Mouse (Mus musculus) limb, embryonic 14.5 days (tissue): ENCODE measurements around the gene Actn4. TPM values are rescaled to one million over a fixed set of nuclear protein-coding genes. Genes with fewer than 3 reads are reported as not detected.

Source experiments
- ATAC-seq: fragments of 200-750 bp; cut with Nextera tagmentation; 2 replicates; pipeline ENCODE4 v1.8.0; 2017; ENCODE audit warnings: low read depth, moderate number of reproducible peaks, moderate TSS enrichment; ENCODE audit not compliant: low FRiP score
- DNase-seq: peaks from one replicate; pipeline ENCODE4 v3.0.0-alpha.2; 2015; ENCODE audit warnings: low spot score
- H3K27ac ChIP-seq: fragments of 300-500 bp; sonication (generic); replicated peaks from 2 replicates; pipeline ENCODE4 v1.5.1; 2014; ENCODE audit warnings: low read depth, mild to moderate bottlenecking, low read length, moderate library complexity, mixed read lengths
- H3K27me3 ChIP-seq: fragments of 300-500 bp; sonication (generic); 2 replicates; pipeline ENCODE4 v1.6.1; 2014; ENCODE audit warnings: low read length, mixed read lengths; ENCODE audit not compliant: control insufficient read depth, insufficient read depth
- H3K36me3 ChIP-seq: fragments of 300-500 bp; sonication (generic); 2 replicates; pipeline ENCODE4 v1.6.1; 2014; ENCODE audit warnings: mild to moderate bottlenecking, low read length, moderate library complexity, mixed read lengths; ENCODE audit not compliant: control insufficient read depth, insufficient read depth
- H3K4me1 ChIP-seq: fragments of 300-500 bp; sonication (generic); 2 replicates; pipeline ENCODE4 v1.6.1; 2014; ENCODE audit warnings: antibody characterized with exemption, low read length, mixed read lengths; ENCODE audit not compliant: control insufficient read depth, insufficient read depth
- H3K4me2 ChIP-seq: fragments of 300-500 bp; sonication (generic); replicated peaks from 2 replicates; pipeline ENCODE4 v1.6.1; 2014; ENCODE audit warnings: low read depth, mild to moderate bottlenecking, low read length, moderate library complexity; ENCODE audit not compliant: severe bottlenecking
- H3K4me3 ChIP-seq: fragments of 300-500 bp; sonication (generic); replicated peaks from 2 replicates; pipeline ENCODE4 v1.5.1; 2014; ENCODE audit warnings: low read length
- H3K9ac ChIP-seq: fragments of 300-500 bp; sonication (generic); 2 replicates; pipeline ENCODE4 v1.6.1; 2014; ENCODE audit warnings: mild to moderate bottlenecking, low read depth, low read length, moderate library complexity; ENCODE audit not compliant: severe bottlenecking
- H3K9me3 ChIP-seq: fragments of 300-500 bp; sonication (generic); 2 replicates; pipeline ENCODE4 v1.6.1; 2016; ENCODE audit warnings: low read length; ENCODE audit not compliant: control insufficient read depth
- POLR2A ChIP-seq: fragments of 200-500 bp; IDR thresholded peaks from 2 replicates; pipeline ENCODE4 v1.8.0; 2012; ENCODE audit warnings: inconsistent platforms, mild to moderate bottlenecking, moderate library complexity, borderline replicate concordance; ENCODE audit not compliant: insufficient read depth, insufficient read length; ENCODE audit errors: extremely low read depth
- WGBS: fragments of 180-500 bp; shearing (Covaris S2); extraction: QIAGEN DNeasy Blood & Tissue Kit; methylation state at CpG from one replicate; pipeline ENCODE4 v1.1.7; 2014; 5-methylcytosine and 5-hydroxymethylcytosine counted together
- polyA plus RNA-seq, 2 experiments: library from polyadenylated mRNA; depleted of rRNA in 1 of 2; stranded (reverse) in 1 of 2; unstranded in 1 of 2; fragments of >200 nt; fragmentation: Nextera tagmentation in 1 of 2; extraction: Ambion mirVana in 1 of 2; gene quantifications; 2 replicates each; pipeline versions ENCODE4 v1.2.1 to v1.2.3; 2012 to 2014

Gene Actn4
- polyA plus RNA-seq, 2 experiments, result 268 to 295 TPM

- no peak for TF ChIP-seq POLR2A
- no peak overlapping the region for H3K4me2 ChIP-seq
- no peaks in the 10 kb centered on the region for H3K9me3 ChIP-seq
- 54% methylated on average over 4 of the region's 5 CpGs for WGBS
- no peaks in the 10 kb centered on the region for H3K27me3 ChIP-seq
- H3K4me3 ChIP-seq, result no peak overlapping the region
- H3K4me1 ChIP-seq, result peaks cover 7% of the 10 kb centered on the region
- ATAC-seq (no peak), DNase-seq (no peak)
- no peak overlapping the region for H3K27ac ChIP-seq
- H3K9ac ChIP-seq, result no peak overlapping the region
- H3K36me3 ChIP-seq, result peaks cover 18% of the 10 kb centered on the region
These were observed 4.0 kb upstream of the Actn4 start for GRCm38 (mm10) chr7:28966181-28966580.

GRCm38 (mm10) chr7:28965346-28965840 is 3.3 kb upstream of the Actn4 start:
- no peak overlapping the region for H3K27ac ChIP-seq
- DNase-seq, result no peak
- H3K4me2 ChIP-seq, result no peak overlapping the region
- H3K4me1 ChIP-seq, result peaks cover 14% of the 10 kb centered on the region
- no peak for ATAC-seq
- no peak overlapping the region for H3K4me3 ChIP-seq
- H3K9me3 ChIP-seq, result no peaks in the 10 kb centered on the region
- peaks cover 11% of the 10 kb centered on the region for H3K36me3 ChIP-seq
- no peaks in the 10 kb centered on the region for H3K27me3 ChIP-seq
- H3K9ac ChIP-seq, result no peak overlapping the region
- TF ChIP-seq POLR2A, result no peak
- whole genome bisulfite sequencing, result 69% methylated on average over 5 of the region's 5 CpGs

GRCm38 (mm10) chr7:28963399-28963923 is 1.3 kb upstream of the Actn4 start:
- Histone ChIP-seq H3K4me2 (no peak overlapping the region), H3K9ac (no peak overlapping the region), H3K27ac (peak overlapping the region; percentile 88; the same call in 1 of the 2 replicates), H3K9me3 (no peaks in the 10 kb centered on the region), H3K4me3 (no peak overlapping the region), H3K36me3 (no peaks in the 10 kb centered on the region), H3K27me3 (no peaks in the 10 kb centered on the region), H3K4me1 (peaks cover 31% of the 10 kb centered on the region)
- no peak for ATAC-seq
- no peak for TF ChIP-seq POLR2A
- WGBS, result 86% methylated on average over 3 of the region's 3 CpGs
- DNase-seq, result no peak

DNA sequence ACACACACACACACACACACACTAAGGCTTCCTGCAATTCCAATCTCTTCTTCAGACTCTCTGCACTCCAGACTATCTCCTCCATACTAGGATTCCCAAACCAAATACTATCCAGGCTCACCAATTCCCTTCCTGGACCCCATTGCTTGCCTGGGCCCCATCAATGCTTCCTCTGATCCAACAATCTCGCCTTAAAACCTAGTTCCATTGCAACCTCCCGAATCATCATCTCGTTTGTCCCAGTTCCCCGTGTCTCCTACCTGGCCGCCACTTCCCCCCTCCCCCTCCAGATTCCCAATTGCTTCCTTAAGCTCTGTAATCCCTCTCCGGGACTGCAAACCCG is 585 bp downstream of the Actn4 start:
- H3K4me1 ChIP-seq, result peaks cover 46% of the 10 kb centered on the region
- 2% methylated on average over 7 of the region's 7 CpGs for WGBS
- peak overlapping the region; percentile 75 for H3K4me2 ChIP-seq
- DNase-seq, result no peak
- peak overlapping the region; percentile 64 for H3K27ac ChIP-seq
- H3K27me3 ChIP-seq, result no peaks in the 10 kb centered on the region
- H3K36me3 ChIP-seq, result no peaks in the 10 kb centered on the region; the same call in 1 of the 2 replicates
- no peak for ATAC-seq
- no peak for TF ChIP-seq POLR2A
- H3K9me3 ChIP-seq, result no peaks in the 10 kb centered on the region
- peak overlapping the region; percentile 90 for H3K9ac ChIP-seq
- H3K4me3 ChIP-seq, result peak overlapping the region; percentile 100

DNA sequence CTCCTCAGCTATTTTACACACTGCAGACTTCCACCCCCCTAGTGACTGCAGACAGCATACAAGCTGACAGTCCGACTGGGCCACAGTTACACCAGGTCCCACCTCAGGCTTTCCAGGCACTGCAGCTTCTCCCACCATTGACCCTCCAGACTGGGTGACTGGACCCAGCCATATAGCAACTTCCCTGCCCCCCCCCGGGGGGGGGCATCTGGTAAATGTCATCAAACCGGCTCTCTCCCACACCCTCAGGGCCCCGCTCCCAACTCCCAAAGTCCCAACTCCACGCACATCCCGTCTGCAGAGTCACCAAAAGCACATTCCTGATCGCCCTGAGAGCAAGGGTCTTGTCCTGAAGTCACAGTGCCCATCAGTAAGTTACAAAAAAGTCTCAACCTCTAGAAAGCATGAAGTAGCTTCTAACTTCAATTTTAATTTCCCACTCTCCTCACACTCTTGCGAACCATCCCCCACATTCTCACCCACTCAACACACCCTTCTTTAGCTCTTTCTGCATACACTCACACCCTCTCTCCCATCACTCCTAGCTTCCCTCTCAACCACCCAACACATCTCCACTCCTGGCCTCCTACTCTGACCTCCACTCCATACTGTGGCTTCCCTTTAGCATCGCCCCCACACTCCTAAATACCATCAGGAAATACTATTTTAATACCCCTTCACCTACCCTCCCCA is 1.6 kb downstream of the Actn4 start:
- DNase-seq (no peak), ATAC-seq (no peak)
- Histone ChIP-seq H3K9ac (peak overlapping the region; percentile 90), H3K4me3 (peak overlapping the region; percentile 100), H3K9me3 (no peaks in the 10 kb centered on the region), H3K36me3 (peaks cover 4% of the 10 kb centered on the region), H3K4me1 (peaks cover 48% of the 10 kb centered on the region), H3K4me2 (peak overlapping the region; percentile 75), H3K27me3 (no peaks in the 10 kb centered on the region), H3K27ac (peak overlapping the region; percentile 27; the same call in 1 of the 2 replicates)
- TF ChIP-seq POLR2A, result no peak
- 16% methylated on average over 9 of the region's 9 CpGs for WGBS
